Mouse (Mus musculus) CD4-positive, CD25-positive, alpha-beta regulatory T cell (primary cell): Measurements from ENCODE around the gene Tex26. TPM values are rescaled to one million over a fixed set of nuclear protein-coding genes. Genes with fewer than 3 reads are reported as not detected.

Experiments used
- polyA plus RNA-seq: library from polyadenylated mRNA; unstranded; fragments of 100-300 nt; shearing (Covaris generic); gene quantifications from one replicate; pipeline ENCODE4 v1.2.1, GENCODE M21; 2017

Tex26 gene
- 0.92 TPM for polyA plus RNA-seq

GRCm38 (mm10) chr5:149439531-149440179, at the start of gene Tex26:
Gene Tex26, plus strand, starts transcription at chr5:149439660.

GRCm38 (mm10) chr5:149411509-149412193, 27.8 kb upstream of the Tex26 start, which contains the start of gene Medag:
Gene Medag, plus strand, starts transcription at chr5:149411749.

Other genes with a start within 250 kb of the Tex26 start
- gene Alox5ap, start 174.9 kb upstream of the Tex26 start, polyA plus RNA-seq: 0.59 TPM
- 3.2 TPM for gene Medag, start 27.9 kb upstream of the Tex26 start, polyA plus RNA-seq
- not detected for gene Wdr95, start 89.0 kb downstream of the Tex26 start, polyA plus RNA-seq
- gene Hsph1, start 196.7 kb downstream of the Tex26 start, polyA plus RNA-seq: 50.4 TPM
- 3.4 TPM for gene B3glct, start 238.6 kb downstream of the Tex26 start, polyA plus RNA-seq